Mouse (Mus musculus) ES-Bruce4 (cell line): ENCODE measurements around the gene Tgif2. TPM values are rescaled to one million over a fixed set of nuclear protein-coding genes. Genes with fewer than 3 reads are reported as not detected.
"Not testable (repeated sequence)": the region's sequence is repeated elsewhere in the genome, so short reads cannot be mapped to it uniquely, and the experiment has no call there.

Experiments
- H3K27ac ChIP-seq: 2 replicates; pipeline ENCODE4 v1.5.1; 2012; ENCODE audit warnings: low read length, inconsistent platforms; ENCODE audit not compliant: insufficient read depth
- H3K27me3 ChIP-seq: 2 replicates; pipeline ENCODE4 v1.6.1; 2012; ENCODE audit warnings: mild to moderate bottlenecking, low read length, inconsistent platforms; ENCODE audit not compliant: control insufficient read depth, poor library complexity, insufficient read depth, severe bottlenecking
- H3K36me3 ChIP-seq: 2 replicates; pipeline ENCODE4 v1.6.1; 2012; ENCODE audit warnings: inconsistent platforms, mild to moderate bottlenecking, low read length, moderate library complexity; ENCODE audit not compliant: control insufficient read depth, poor library complexity, insufficient read depth, severe bottlenecking
- H3K4me1 ChIP-seq: one replicate; pipeline ENCODE4 v1.8.1; 2011; ENCODE audit warnings: low read length; ENCODE audit not compliant: control insufficient read depth, insufficient read depth
- H3K4me3 ChIP-seq: 2 replicates; pipeline ENCODE4 v1.5.1; 2011; ENCODE audit warnings: low read depth, mild to moderate bottlenecking, low read length
- H3K9ac ChIP-seq: 2 replicates; pipeline ENCODE4 v1.6.1; 2012; ENCODE audit warnings: low read depth, mild to moderate bottlenecking, inconsistent platforms; ENCODE audit not compliant: poor library complexity, severe bottlenecking
- H3K9me3 ChIP-seq: replicated peaks from 2 replicates; pipeline ENCODE4 v1.6.1; 2012; ENCODE audit warnings: mild to moderate bottlenecking, low read length, inconsistent platforms; ENCODE audit not compliant: control insufficient read depth, poor library complexity, insufficient read depth, severe bottlenecking
- CTCF ChIP-seq: IDR thresholded peaks from one replicate; pipeline ENCODE4 v1.8.1; 2011; ENCODE audit warnings: low read depth, low read length
- EP300 ChIP-seq: IDR thresholded peaks from 2 replicates; pipeline ENCODE4 v1.6.1; 2011; ENCODE audit warnings: low read depth, low read length; ENCODE audit not compliant: insufficient read depth
- POLR2A ChIP-seq: IDR thresholded peaks from one replicate; pipeline ENCODE4 v1.8.1; 2011; ENCODE audit warnings: low read length; ENCODE audit not compliant: insufficient read depth
- polyA plus RNA-seq: library from polyadenylated mRNA; stranded (reverse); fragments of >200 nt; gene quantifications from 2 replicates; pipeline ENCODE4 v1.2.4, GENCODE M21; 2011; ENCODE audit warnings: low read depth; ENCODE audit not compliant: missing spikeins, insufficient read depth, insufficient read length

Tgif2 gene
- polyA plus RNA-seq, 1 experiment = 32.9 TPM

DNA sequence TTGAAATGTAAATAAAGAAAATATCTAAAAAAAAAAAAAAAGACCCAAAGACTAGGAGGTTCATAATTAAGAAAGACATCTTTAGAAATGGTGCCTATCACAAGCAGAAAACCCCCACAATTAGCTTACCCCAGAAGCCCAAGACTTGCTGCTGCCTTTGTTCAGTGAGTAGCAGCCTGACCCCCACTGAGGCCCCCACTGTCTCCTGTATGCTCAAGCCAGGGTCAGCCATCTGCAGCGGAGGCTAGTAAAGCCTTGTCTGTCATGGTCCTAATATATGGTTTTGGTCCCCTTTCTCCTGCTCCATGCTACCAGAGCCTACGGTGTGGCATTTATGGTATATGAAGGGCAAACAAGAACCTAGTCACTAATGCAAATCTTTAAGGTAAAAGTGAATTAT lies 61.5 kb downstream of the Tgif2 start:
- H3K4me1 ChIP-seq = no peaks in the 10 kb centered on the region
- TF ChIP-seq POLR2A (no peak), CTCF (no peak), EP300 (no peak)
- no peak overlapping the region for H3K4me3 ChIP-seq
- no peaks in the 10 kb centered on the region for H3K27me3 ChIP-seq
- no peaks in the 10 kb centered on the region for H3K9me3 ChIP-seq
- H3K36me3 ChIP-seq = no peaks in the 10 kb centered on the region
- H3K27ac ChIP-seq = no peak overlapping the region
- no peak overlapping the region for H3K9ac ChIP-seq

- no peaks in the 10 kb centered on the region for H3K36me3 ChIP-seq
- no peaks in the 10 kb centered on the region for H3K4me1 ChIP-seq
- H3K9me3 ChIP-seq = no peaks in the 10 kb centered on the region
- TF ChIP-seq POLR2A (no peak), EP300 (no peak)
- H3K27ac ChIP-seq = no peak overlapping the region
- H3K4me3 ChIP-seq = no peak overlapping the region
- H3K27me3 ChIP-seq = no peaks in the 10 kb centered on the region
- H3K9ac ChIP-seq = no peak overlapping the region
Measured at GRCm38 (mm10) chr2:156901883-156902282, 62.1 kb downstream of the Tgif2 start.

- not testable (repeated sequence) for H3K27ac ChIP-seq, H3K9me3 ChIP-seq, H3K27me3 ChIP-seq, H3K4me1 ChIP-seq, H3K36me3 ChIP-seq, H3K4me3 ChIP-seq, H3K9ac ChIP-seq
Measured at GRCm38 (mm10) chr2:156902411-156902810, 62.6 kb downstream of the Tgif2 start.

DNA sequence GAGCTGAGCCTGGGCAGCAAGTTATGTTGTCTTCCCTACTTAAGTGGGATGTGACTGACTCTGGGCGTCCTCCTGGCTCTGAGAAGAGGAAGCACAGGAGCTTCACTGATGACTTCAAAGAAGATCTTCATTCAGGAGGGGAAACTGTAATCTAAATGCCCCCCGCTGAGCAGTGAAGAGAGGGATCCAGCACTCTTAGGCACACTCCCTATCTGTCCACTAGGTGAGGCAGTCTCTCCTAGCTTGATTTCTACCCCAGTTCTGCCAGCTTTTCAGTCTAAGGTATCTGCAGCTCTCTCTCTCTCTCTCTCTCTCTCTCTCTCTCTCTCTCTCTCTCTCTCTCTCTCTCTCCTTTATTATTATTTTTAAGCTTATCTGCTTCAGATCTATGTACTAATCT lies 63.6 kb downstream of the Tgif2 start:
- Histone ChIP-seq H3K27me3 (no peaks in the 10 kb centered on the region), H3K9ac (no peak overlapping the region), H3K9me3 (no peaks in the 10 kb centered on the region), H3K4me1 (no peaks in the 10 kb centered on the region), H3K4me3 (no peak overlapping the region), H3K36me3 (no peaks in the 10 kb centered on the region), H3K27ac (no peak overlapping the region)
- TF ChIP-seq CTCF (no peak), POLR2A (no peak), EP300 (no peak)

Other genes starting within 250 kb of the Tgif2 start
- gene Dlgap4, start 226.3 kb upstream of the Tgif2 start, polyA plus RNA-seq = 60.6 and 79.3 TPM in 2 replicates
- gene Myl9, start 64.6 kb upstream of the Tgif2 start, polyA plus RNA-seq = 9.4 and 20.2 TPM in 2 replicates
- 2.3 and 3.3 TPM in 2 replicates for gene 4930518I15Rik, start 17.9 kb downstream of the Tgif2 start, polyA plus RNA-seq
- 92.7 and 98.2 TPM in 2 replicates for gene Rab5if, start 23.1 kb downstream of the Tgif2 start, polyA plus RNA-seq
- gene Sla2, start 47.2 kb downstream of the Tgif2 start, polyA plus RNA-seq = not detected in 2 replicates
- 56.8 and 61.7 TPM in 2 replicates for gene Ndrg3, start 152.0 kb downstream of the Tgif2 start, polyA plus RNA-seq
- 33.3 and 40.8 TPM in 2 replicates for gene Dsn1, start 167.1 kb downstream of the Tgif2 start, polyA plus RNA-seq
- gene Soga1, start 239.2 kb downstream of the Tgif2 start, polyA plus RNA-seq = 9.8 and 11.5 TPM in 2 replicates
- gene Tldc2, start 247.0 kb downstream of the Tgif2 start, polyA plus RNA-seq = not detected in 2 replicates